Mouse (Mus musculus) limb, embryonic 11.5 days (tissue): Measurements from ENCODE around the gene Atp5g2. TPM values are rescaled to one million over a fixed set of nuclear protein-coding genes. Genes with fewer than 3 reads are reported as not detected.

Experiments used
- ATAC-seq: fragments of 200-750 bp; cut with Nextera tagmentation; 2 replicates; pipeline ENCODE4 v1.8.0; 2017; ENCODE audit warnings: low read depth; ENCODE audit not compliant: insufficient number of reproducible peaks, low FRiP score, low TSS enrichment
- DNase-seq: peaks from one replicate; pipeline ENCODE4 v3.0.0-alpha.2; 2015; ENCODE audit warnings: low spot score
- H3K27ac ChIP-seq: fragments of 300-500 bp; sonication (generic); replicated peaks from 2 replicates; pipeline ENCODE4 v1.5.1; 2014; ENCODE audit warnings: low read depth, mild to moderate bottlenecking, low read length
- H3K27me3 ChIP-seq: fragments of 300-500 bp; sonication (generic); 2 replicates; pipeline ENCODE4 v1.6.1; 2014; ENCODE audit warnings: mild to moderate bottlenecking, low read length, mixed read lengths; ENCODE audit not compliant: control insufficient read depth, insufficient read depth
- H3K36me3 ChIP-seq: fragments of 300-500 bp; sonication (generic); 2 replicates; pipeline ENCODE4 v1.6.1; 2014; ENCODE audit warnings: mild to moderate bottlenecking, low read length, moderate library complexity, mixed read lengths; ENCODE audit not compliant: control insufficient read depth, insufficient read depth
- H3K4me1 ChIP-seq: fragments of 300-500 bp; sonication (generic); 2 replicates; pipeline ENCODE4 v1.6.1; 2014; ENCODE audit warnings: low read length, mixed read lengths; ENCODE audit not compliant: control insufficient read depth, insufficient read depth
- H3K4me2 ChIP-seq: fragments of 300-500 bp; sonication (generic); 2 replicates; pipeline ENCODE4 v1.6.1; 2014; ENCODE audit warnings: low read depth, mild to moderate bottlenecking, moderate library complexity; ENCODE audit not compliant: severe bottlenecking
- H3K4me3 ChIP-seq: fragments of 300-500 bp; sonication (generic); 2 replicates; pipeline ENCODE4 v1.5.1; 2014; ENCODE audit warnings: low read depth, low read length
- H3K9ac ChIP-seq: fragments of 300-500 bp; sonication (generic); 2 replicates; pipeline ENCODE4 v1.6.1; 2014; ENCODE audit warnings: mild to moderate bottlenecking, low read length
- H3K9me3 ChIP-seq: fragments of 300-500 bp; sonication (generic); 2 replicates; pipeline ENCODE4 v1.6.1; 2016; ENCODE audit warnings: low read length; ENCODE audit not compliant: control insufficient read depth
- WGBS: fragments of 180-500 bp; shearing (Covaris S2); extraction: QIAGEN DNeasy Blood & Tissue Kit; methylation state at CpG from one replicate; pipeline ENCODE4 v1.1.7; 2014; 5-methylcytosine and 5-hydroxymethylcytosine counted together
- polyA plus RNA-seq: library from polyadenylated mRNA; unstranded; fragments of >200 nt; fragmentation: Nextera tagmentation; extraction: Ambion mirVana; gene quantifications from 2 replicates; pipeline ENCODE4 v1.2.1, GENCODE M21; 2014

Gene Atp5g2
- 63.9 and 73.3 TPM in 2 replicates for polyA plus RNA-seq

DNA sequence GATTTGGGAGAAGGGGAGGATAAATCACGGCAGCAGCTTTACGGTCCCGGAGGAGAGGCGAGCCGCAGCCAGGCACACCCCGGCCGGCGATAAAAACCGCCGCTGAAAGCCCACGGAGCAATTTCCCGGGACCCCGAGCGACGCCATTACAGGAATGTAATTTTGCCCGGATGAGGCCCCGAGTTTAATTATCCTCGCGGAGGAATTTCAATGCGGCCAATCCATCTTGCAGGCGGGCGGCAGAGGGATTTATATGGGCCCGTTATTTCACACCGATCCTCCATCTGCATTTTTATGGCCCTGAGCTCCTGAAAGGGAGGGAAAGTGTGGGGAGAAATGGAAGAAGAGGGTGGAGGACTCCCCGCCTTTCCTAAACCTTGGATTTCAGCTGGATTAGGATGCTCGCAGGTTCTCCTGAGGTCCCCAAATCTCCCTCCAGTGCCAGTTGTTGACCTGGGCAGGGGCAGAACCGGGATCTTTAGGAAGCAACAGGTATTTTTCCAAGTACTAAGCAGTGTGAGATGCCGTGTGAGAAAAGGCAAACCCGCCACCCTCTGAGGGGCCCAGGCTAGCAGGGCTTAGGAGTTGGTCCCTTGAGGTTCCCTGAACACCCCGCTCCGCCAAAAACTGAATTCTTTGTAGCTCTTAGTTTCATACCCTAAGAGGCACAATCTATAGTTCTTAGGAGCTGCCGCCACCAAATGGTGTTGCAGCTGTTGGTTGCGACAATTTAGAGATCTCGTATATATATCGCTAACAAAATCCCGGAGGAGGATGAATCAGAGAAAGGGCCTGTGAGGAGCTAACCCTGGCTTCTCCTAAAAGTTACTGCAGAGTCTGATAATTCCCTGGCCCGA, at the start of gene Atp5g2:
Atp5g2 (minus strand) TSS at position 138 of the 857 bp plus-strand sequence.
- H3K4me2 ChIP-seq, result peak within 1 kb of the TSS; percentile 60
- H3K9ac ChIP-seq, result peak within 1 kb of the TSS; percentile 84
- H3K4me3 ChIP-seq, result peak within 1 kb of the TSS; percentile 37
- no peaks in the 10 kb centered on the region for H3K9me3 ChIP-seq
- whole genome bisulfite sequencing, result 2% methylated on average over 37 of the region's 37 CpGs
- ATAC-seq (no peak; the same call in 1 of the 2 replicates), DNase-seq (peak; percentile 78)
- no peaks in the 10 kb centered on the region; the same call in 1 of the 2 replicates for H3K36me3 ChIP-seq
- no peaks in the 10 kb centered on the region for H3K27me3 ChIP-seq
- H3K27ac ChIP-seq, result peak within 1 kb of the TSS; percentile 99
- no peaks in the 10 kb centered on the region for H3K4me1 ChIP-seq

- H3K27me3 ChIP-seq, result no peaks in the 10 kb centered on the region
- WGBS, result 19% methylated on average over 14 of the region's 14 CpGs
- no peaks in the 10 kb centered on the region for H3K4me1 ChIP-seq
- peak overlapping the region; percentile 31 for H3K4me3 ChIP-seq
- peak overlapping the region; percentile 49 for H3K4me2 ChIP-seq
- ATAC-seq (no peak), DNase-seq (no peak)
- H3K27ac ChIP-seq, result no peak overlapping the region
- no peaks in the 10 kb centered on the region for H3K36me3 ChIP-seq
- 0 out of 2 replicates have a peak overlapping the region, but pooled peaks have one; percentile 0 for H3K9ac ChIP-seq
- H3K9me3 ChIP-seq, result no peaks in the 10 kb centered on the region
Measured at GRCm38 (mm10) chr15:102721016-102721898, 49.1 kb upstream of the Atp5g2 start.

DNA sequence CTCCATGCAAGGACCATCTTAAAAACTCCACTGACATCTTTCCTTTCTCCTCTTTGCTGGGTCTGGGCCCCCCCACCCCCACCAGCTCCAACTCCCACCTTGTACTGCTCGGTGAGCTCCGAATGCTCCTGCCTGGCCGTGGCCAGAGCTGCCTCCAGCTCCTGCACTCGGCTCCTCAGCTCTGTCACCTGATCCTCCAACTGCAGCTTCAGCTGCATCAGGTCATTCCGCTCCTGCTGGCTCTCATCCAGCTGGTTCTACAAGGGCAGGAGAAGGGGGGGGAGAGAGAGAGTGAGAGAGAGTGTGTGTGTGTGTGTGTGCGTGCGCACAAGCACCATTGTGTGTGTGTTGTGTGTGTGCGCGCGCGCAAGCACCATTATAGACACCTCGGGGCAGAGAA, 44.0 kb upstream of the Atp5g2 start:
- no peak overlapping the region for H3K4me2 ChIP-seq
- H3K9me3 ChIP-seq, result no peaks in the 10 kb centered on the region
- H3K36me3 ChIP-seq, result no peaks in the 10 kb centered on the region
- no peak overlapping the region for H3K4me3 ChIP-seq
- DNase-seq (no peak), ATAC-seq (no peak)
- WGBS, result 55% methylated on average over 12 of the region's 12 CpGs
- H3K27me3 ChIP-seq, result no peaks in the 10 kb centered on the region
- no peaks in the 10 kb centered on the region for H3K4me1 ChIP-seq
- no peak overlapping the region for H3K9ac ChIP-seq
- H3K27ac ChIP-seq, result no peak overlapping the region

DNA sequence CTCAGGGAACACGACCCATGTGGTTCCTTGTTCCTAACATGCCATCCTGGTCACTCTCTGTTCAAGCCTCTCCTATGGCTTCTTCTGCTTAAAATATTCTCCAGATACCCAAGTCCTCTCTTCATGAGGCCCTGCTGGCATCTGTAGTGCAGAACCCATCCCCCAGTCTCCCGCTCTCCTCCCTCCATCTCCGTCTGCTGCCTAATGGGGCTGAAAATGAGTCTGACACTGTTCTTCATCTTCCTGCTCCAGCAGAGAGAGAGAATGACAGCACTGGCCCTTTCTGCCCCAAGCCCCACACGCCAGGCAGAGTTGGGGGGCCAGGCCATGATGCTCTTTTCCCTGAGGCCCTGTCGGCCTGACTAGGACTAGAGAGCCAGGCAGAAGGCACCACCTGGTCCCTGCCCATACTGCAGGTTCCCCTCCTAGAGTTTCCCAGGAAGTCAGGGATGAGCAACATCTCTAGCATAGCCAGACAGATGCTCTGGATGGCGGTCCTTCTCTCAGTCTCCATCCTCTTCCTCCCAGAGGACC, 35.7 kb upstream of the Atp5g2 start:
- H3K27ac ChIP-seq, result no peak overlapping the region
- H3K9me3 ChIP-seq, result no peaks in the 10 kb centered on the region
- no peaks in the 10 kb centered on the region for H3K27me3 ChIP-seq
- H3K4me2 ChIP-seq, result no peak overlapping the region
- WGBS, result 59% methylated on average over 6 of the region's 6 CpGs
- H3K4me3 ChIP-seq, result no peak overlapping the region
- peaks cover 9% of the 10 kb centered on the region; the same call in 1 of the 2 replicates for H3K4me1 ChIP-seq
- no peak overlapping the region for H3K9ac ChIP-seq
- no peak for ATAC-seq
- no peak for DNase-seq
- peaks cover 2% of the 10 kb centered on the region; the same call in 1 of the 2 replicates for H3K36me3 ChIP-seq

GRCm38 (mm10) chr15:102705923-102706503, 33.9 kb upstream of the Atp5g2 start:
- Histone ChIP-seq H3K4me3 (no peak overlapping the region), H3K27ac (no peak overlapping the region), H3K36me3 (peaks cover 2% of the 10 kb centered on the region; the same call in 1 of the 2 replicates), H3K4me2 (no peak overlapping the region), H3K27me3 (no peaks in the 10 kb centered on the region), H3K9me3 (no peaks in the 10 kb centered on the region), H3K4me1 (peaks cover 9% of the 10 kb centered on the region; the same call in 1 of the 2 replicates), H3K9ac (no peak overlapping the region)
- ATAC-seq (no peak), DNase-seq (no peak)
- 75% methylated on average over 7 of the region's 7 CpGs for WGBS

DNA sequence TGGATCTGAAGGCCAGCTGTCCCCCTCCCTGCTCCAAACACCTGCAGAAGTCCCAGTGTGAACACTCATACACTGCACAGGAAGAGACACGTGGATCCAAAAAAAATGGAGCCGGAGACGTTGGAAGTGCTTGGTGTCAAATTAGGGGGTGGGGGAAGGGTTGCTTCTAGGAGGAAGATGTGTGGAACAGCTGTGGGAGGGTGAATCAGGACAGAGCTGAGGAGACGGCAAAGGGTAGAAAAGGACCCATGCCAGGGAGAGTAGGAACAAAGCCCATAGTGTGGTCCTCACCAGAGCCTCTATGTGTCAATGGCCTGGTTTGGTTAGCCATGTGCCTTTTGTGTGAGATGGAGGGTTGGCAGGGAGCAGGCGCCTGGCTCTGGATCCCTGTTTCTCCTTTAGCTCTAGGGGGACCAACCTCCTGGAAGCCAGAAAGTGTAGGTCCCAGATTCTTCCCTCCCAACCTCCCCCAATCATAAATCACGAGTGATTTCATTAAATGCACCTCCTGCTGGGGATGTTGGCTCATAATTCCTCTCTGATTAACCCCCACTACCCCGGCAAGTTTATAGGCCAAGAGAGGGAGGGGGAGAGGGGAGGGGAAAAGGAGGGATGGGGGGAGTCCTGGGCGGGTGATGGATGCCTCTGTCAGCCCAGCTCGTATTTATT, 33.2 kb upstream of the Atp5g2 start:
- peak; percentile 41 for DNase-seq
- Histone ChIP-seq H3K4me1 (peaks cover 9% of the 10 kb centered on the region; the same call in 1 of the 2 replicates), H3K27ac (no peak overlapping the region), H3K4me2 (no peak overlapping the region), H3K9me3 (no peaks in the 10 kb centered on the region), H3K36me3 (no peaks in the 10 kb centered on the region), H3K4me3 (no peak overlapping the region), H3K27me3 (no peaks in the 10 kb centered on the region; the same call in 1 of the 2 replicates), H3K9ac (no peak overlapping the region)
- no peak for ATAC-seq
- 20% methylated on average over 9 of the region's 9 CpGs for whole genome bisulfite sequencing

DNA sequence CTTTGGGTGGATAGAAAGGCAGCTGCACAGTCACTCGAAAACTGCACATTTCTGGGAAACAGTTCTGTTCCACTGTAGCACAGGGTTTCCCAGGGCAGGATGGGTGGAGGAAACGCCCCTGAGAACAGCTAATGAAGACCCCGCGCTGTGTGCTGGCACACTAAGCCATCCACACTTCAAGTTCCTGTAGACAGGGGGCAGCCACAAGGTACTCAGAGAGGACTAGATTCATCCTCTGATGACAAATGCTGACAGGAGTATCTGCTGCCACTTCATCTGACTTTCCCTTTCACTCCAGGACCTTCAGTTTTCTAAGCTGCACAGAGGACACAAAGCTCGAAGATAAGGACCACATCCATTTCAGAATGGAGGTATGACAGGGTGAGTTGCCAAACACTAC, 32.7 kb upstream of the Atp5g2 start:
- Histone ChIP-seq H3K9me3 (no peaks in the 10 kb centered on the region), H3K27me3 (no peaks in the 10 kb centered on the region; the same call in 1 of the 2 replicates), H3K4me3 (no peak overlapping the region), H3K36me3 (no peaks in the 10 kb centered on the region), H3K9ac (no peak overlapping the region), H3K4me2 (no peak overlapping the region), H3K4me1 (peaks cover 9% of the 10 kb centered on the region; the same call in 1 of the 2 replicates), H3K27ac (no peak overlapping the region)
- WGBS, result 59% methylated on average over 5 of the region's 5 CpGs
- no peak for ATAC-seq
- DNase-seq, result no peak
